Mouse (Mus musculus) c-Kit-negative CD71-positive TER-119-positive erythroid progenitor cells, embryonic 14.5 days (primary cell): Measurements from ENCODE around the gene Espn.

ENCODE experiments used
- DNase-seq: peaks from one replicate; pipeline ENCODE4 v3.0.0-alpha.2; 2013; ENCODE audit warnings: low read depth, low spot score

The Espn gene

DNA sequence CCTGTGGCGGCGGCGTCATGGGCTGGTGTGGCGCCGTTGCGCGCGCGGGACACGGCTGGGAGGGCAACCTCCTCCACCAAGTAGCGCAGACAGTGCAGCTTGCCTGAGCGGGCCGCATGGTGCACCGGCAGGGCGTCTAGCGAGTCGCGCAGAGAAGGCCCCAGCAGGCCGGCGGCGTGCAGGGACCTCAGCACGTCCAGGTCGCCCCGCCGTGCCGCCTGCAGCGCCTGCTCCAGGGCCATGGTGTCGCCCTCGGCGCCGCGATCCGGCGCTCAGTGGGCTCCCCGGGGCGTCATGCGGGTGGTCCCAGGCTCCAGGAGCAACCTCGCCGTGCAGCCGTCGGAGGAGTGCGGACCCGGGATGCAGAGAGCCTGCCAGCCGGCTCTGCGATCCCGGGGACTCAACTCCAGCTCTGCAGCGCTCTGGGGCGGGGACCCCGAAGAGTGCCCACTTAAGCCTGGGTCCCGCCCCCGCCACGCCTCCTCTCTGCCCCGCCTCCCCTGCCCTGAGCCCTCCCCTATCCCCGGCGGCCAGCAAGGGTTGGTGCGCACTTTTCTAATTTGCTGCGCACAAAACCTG, at the start of gene Espn:
Gene Espn, minus strand, starts transcription at position 406 of the 579 bp plus-strand sequence.
- no peak for DNase-seq

DNA sequence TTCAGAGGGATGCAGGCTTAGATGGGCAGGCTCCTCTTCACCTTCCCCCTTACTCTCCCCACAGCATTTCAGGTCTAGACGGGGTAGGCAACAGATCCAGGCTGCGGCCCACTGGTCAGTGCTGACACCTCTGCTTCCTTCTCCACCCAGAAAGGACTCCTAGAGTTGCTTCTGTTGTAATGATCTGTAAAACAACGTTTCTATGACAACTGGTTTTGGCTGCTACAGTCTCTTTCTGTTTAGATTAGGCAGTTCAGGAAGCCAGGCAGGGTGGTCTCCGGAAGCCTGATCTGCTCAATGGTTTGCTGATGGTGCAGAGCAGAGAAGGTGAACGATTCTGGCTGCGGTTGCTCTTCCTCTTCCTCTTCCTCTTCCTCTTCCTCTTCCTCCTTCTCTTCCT, 49.3 kb upstream of the Espn start:
- no peak for DNase-seq

DNA sequence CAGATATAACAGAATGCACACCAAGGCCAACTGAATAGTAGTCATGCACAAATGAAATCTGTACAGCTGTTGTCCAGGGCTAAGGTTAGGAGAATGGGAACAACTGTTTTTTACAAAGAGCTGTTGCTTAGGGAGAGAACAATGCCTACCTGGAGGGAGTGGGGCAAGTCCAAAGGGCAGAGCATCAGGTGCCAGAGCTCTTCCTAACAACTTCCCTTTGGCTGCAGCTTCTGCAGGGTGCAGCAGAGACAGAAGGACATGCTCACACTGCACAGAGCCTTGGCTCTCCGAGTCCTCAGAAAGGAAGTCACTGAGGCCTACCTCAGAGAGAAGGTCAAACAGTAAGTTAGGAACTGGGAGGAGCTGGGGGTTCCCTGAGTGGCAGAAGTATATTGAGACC, 47.4 kb upstream of the Espn start:
- no peak for DNase-seq

DNA sequence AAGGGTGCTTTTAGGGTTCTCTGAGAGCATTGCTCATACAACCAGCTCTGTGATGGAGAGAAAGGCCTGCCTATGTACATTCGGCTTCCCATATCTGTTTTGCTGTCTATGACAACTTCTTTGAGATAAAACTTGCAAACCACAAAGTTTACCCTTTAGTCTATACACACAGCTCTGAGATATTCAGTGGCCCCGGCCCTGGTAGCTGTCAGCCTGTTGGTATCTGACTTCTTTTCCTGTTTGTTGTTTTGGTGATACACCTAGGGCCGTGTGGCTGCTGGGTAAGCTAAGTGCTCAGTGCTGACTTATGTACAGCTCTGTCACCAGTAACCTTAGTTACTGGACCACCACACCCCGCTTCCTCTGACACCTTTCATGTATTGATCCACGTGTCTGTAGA, 45.4 kb upstream of the Espn start:
- DNase-seq: no peak

DNA sequence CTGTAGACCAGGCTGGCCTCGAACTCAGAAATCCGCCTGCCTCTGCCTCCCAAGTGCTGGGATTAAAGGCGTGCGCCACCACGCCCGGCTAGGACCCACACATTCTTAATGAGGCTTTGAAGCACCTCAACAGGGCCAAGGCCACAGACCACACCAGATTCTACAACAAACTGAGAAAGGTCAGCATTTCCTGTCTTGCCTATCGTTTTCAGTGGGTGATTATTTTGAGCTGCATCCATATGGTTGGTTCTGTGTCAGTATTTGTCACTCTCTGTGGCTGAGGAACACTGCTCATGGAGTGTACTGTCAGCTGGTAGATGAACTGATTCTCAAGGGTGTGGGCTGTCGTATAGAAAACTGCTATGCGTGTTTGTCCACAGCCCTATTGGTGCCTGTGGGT, 44.1 kb upstream of the Espn start:
- DNase-seq: no peak

DNA sequence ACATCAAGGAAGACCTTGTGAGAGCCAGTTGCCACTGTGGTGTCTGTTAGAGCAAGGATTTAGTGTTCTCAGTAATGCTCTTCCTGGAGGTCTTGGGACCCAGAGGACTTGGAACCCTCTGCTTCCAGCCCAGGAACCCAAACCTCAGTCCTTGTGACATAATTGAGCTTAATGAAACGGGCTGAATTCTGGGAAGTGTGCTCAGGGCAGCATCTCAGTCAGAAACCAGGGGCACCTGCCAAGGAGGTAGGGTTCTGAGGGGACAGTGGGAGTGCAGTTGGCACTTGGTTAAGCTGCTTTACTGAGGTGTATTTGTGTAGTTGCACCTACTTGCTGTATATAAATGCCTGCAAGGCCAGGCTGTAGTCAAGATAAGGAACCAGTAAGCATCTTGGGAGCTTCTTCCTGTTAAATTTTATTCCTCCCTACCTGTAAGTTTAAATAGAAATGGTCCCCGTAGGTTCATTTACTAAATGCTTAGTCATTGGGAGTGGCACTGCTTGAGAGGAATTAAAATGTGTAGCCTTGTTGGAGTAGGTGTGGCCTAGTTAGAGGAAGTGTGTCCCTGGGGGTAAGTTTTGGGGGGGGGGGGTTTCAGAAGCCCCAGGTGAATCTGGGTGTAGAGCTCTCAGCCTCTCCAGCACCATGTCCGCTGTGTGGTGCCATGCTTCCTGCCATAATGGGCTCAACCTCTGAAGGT, 42.5 kb upstream of the Espn start:
- no peak for DNase-seq

DNA sequence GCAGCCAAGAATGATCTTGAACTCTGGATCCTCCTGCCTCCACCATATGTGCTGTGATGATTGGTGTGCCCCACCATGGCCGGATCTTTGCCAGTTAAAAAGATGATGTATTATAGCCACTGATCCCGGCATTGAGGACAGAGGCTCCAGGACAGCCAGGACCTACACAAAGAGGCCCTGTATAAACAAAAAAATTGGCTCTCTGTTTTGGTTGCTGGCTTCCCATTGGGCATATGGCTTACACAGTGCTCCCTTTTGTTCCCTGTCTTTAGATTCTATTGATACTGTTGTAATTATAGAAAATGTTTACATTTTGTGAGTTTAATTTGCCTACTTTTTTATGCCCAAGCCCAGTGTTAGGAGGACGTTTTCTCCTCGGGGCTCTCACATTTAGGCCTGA, 40.4 kb upstream of the Espn start:
- no peak for DNase-seq

DNA sequence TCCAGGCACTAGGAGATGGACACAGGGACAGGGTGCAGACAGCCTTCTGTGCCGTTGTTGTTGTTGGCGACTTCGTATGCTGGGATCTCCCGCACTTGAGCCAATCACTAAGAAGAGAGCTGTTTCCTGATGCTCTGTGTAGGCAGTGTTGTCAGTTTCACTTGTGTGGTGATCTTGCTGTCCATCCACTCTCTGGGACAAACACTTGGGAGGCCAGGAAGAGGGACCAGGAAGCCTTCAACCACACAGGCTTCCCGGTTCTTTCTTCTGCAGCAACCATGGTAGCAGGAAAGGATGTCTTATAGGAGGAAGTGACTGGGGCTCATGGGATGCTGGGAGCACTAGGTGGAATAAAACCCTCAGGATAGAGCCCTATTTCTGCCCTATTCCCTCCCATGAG, 38.5 kb upstream of the Espn start:
- no peak for DNase-seq

DNA sequence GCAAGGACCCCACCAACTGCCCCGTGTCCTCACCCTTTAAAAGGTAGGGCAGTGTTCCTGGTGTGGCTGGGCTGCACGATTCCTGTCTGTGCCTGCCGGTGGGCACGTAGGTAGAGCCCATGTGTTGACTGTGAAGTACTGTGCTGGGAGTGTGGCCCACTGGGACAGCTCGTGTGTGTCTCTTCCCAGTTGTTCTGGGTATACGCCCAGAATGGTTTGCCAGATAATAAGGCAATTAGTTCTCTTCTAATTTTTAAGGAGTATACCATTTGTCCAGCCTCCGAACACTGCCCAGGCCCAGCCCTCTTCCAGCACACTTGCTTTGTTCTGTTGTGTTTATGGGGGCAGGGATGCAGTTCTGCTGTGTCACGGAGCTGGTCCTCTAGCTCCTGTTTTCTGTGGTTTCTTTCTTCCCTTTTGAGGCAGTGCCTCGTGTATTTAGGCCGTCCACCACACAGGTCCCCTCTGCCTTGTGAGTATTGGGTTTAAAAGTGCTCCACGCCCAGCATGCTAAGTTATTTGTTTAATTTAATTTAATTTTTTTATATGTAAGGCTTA, 38.0 kb upstream of the Espn start:
- no peak for DNase-seq

DNA sequence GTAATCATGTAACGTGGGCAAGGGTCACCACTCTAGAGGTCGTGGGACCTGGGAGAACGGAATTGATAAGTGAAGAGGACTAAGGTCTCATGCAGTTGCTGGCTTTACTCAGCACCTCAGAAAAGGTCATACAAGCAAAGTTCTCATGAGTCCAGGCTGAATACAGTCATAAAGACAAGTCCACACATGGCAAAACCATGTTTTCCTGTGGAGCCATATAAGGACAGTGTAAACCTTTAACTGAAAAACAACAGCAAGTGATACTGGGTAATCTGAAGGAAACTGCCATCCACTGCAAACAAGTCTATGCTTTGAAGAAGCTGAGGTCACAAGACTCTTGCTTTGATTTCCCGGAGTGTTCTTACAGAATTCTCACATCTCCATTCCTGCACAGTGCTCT, 37.5 kb upstream of the Espn start:
- DNase-seq: no peak

DNA sequence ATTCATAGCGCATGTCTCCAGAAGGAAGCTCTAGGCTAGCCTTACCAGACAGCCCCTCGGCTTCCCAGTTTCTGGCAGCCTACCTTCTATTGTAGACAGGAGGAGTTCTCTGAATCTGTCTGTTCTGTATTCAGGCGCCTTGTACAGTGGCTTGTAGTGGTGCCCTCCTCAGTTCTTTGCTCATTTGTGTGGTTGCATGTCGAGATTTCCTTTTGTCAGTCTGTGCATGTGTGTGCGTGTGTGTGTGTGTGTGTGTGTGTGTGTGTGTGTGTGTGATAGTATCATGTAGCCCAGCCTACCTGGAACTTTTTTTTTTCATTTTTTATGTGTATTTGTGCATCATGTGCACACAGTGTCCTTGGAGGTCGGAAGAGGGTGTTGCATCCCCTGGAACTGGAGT, 36.9 kb upstream of the Espn start:
- DNase-seq: no peak

DNA sequence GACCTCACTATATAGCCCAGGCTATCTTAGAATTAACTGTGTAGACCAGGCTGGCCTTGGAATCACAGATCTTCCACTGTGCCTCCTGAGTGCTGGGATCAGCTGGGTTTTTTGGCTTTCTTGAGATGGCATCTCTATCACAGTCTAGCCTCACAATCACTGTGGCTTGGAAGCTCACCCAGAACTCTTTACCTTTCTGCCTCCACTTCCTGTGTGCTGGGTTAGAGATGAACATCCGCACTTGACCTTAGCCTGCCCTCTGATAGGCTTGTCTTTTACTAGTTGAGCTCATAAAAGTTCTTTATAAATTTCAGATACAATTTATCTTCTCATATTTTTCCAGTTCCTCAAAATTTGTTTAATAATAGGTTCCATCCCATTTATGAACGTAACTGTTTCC, 36.5 kb upstream of the Espn start:
- DNase-seq: no peak

DNA sequence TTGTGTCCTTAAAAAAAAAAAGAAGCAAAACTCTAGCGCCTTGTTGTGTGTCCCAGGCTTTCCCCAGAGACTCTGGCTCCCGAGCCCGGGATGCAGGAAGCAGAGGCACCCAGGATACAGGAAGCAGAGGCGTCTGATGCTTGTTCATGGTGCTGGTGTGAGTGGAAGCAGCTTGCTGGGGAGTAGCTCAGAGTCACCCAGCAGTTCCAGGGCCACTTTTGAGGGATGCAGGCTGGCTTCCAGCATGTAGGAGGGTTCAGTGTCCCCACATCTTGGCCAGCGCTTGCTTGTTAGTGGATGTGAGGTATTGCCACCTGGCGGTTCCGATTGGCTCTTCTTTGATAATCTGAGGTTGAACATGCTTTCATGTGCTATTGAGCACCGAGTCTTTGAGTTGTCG, 35.0 kb upstream of the Espn start:
- no peak for DNase-seq

DNA sequence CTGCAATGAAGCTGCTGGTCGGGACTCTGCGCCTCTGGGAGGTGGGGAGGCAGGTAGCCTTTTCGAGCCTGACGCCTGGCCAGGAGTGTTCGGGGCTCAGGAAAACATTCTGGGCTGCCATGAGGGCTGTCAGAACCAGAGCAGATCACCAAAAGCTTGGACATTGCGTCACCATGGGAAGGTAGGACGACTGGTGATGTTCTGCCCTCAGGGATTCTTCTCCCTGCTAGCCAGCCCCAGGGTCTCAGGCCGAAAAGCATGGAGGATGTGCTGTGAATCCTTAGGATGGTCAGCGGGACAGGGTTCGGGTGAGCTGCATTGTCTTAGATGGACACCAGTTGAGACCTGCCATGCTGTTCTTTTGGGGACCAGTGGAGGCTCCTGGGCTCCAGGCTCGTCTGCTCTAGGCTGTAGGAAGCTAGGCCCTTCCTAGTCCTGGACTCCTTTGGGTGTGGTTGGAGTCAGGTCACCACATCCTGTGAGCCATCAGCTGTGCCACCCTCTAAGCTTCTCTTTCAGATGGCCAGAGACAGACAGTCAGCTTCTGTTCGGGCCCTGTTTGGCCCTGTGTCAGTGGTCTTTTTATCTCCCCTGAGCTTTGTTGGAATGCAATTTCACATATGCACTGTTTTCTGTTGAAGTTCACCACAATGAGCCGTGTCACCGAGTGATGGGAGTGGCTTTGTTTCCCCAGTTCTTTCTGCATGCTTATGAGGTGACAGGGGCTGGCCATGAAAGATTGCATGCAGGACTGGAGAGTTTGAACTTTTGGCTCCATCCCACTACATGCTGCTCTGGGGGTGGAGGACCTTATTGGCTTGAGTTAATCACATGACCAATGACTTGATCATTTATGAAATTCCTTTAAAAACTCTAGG, 34.3 kb upstream of the Espn start:
- DNase-seq: no peak

DNA sequence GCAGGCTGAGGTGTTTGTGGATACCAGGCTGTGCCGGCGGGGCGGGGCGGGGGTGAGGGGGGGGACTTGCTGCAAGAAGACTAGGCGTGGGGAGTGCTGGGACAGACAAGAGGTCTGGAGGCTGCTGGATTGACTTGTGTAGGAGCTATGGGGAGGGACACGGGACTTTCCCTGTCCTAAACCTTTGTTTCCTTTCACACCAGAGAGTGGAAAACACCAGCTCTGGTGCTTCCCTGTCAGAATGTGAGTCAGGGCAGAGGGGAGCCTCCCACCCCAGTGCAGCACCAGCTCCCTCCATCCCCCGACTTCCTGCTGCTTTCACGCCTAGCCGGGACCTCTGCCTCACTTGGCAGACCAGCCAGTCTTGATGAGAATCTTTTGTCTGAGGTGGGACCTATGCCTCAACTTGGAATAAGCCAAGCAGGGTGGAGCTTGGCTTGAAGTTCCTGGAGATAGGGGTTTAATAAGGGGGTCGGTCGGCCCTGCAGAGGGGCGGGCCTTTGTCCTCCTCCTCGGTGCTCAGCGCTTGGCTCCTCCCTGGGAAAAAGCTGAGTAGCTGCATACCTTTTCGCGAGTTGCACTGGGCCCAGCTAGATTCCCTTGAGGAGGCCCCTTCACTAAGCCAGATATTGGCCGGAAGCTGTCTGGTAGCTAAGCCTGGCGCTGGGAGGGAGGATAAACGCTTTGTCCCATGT, 33.5 kb upstream of the Espn start:
- no peak for DNase-seq

DNA sequence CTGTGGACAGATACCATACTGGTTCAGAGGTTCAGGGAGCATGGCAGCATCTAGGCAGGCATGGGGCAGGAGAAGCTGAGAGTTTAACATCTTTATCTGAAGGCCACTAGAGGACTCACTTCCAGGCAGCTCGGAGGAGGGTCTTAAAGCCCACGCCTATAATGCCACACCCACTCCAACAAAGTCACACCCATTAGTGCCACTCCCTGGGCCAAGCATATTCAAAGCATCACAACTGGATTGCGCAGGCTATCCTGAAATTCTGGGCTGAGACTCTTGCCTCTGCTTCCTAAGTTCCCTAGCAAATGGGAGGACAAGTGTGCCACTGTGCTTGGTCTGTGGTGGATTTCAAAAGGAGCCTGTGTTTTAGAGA, 33.0 kb upstream of the Espn start:
- no peak for DNase-seq

DNA sequence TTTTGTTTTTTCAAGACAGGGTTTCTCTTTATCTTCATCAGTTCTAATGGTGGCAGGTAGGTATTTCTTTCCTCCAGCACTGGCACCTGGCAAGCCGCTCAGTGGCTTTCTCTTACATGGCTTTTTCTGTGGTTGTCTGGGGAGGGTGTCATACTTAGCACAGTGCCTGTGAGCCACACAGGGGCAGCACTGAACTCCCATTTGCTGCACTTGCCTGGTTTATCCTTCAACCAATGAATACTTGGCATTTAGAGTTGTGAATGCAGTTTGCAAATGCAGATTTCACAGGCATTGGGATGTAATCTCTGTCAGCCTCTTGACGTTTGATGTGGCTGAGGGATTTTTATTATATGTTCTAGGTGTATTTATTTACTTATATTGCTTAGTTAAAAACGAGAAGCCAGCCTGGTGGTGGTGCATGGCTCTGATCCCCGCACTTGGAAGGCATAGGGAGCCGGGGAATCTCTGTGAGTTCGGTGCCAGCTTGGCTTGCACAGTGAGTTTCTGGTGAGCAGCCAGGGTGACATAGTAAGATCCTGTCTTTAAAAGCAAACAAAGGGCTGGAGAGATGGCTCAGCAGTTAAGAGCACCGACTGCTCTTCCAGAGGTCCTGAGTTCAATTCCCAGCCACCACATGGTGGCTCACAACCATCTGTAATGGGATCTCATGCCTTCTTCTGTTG, 32.3 kb upstream of the Espn start:
- DNase-seq: no peak

DNA sequence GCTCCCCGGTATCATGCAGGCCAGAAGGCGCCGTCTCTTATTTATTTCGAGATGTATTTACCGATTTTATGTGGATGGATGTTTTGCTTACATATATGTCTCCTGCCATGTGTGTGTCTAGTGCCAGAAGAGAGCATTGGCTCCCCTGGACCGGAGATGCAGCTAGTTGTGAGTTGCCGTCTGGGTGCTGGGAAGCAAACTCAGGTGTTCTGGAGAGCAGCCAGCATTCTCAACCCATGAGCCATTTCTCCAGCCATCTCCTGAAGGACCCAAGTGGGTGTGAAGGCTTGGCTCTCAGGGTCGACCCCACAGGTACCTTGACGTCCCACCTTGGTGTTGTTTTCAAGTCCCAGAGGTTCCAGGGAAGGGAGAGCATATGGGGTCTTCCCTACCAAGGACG, 30.0 kb upstream of the Espn start:
- DNase-seq: no peak

DNA sequence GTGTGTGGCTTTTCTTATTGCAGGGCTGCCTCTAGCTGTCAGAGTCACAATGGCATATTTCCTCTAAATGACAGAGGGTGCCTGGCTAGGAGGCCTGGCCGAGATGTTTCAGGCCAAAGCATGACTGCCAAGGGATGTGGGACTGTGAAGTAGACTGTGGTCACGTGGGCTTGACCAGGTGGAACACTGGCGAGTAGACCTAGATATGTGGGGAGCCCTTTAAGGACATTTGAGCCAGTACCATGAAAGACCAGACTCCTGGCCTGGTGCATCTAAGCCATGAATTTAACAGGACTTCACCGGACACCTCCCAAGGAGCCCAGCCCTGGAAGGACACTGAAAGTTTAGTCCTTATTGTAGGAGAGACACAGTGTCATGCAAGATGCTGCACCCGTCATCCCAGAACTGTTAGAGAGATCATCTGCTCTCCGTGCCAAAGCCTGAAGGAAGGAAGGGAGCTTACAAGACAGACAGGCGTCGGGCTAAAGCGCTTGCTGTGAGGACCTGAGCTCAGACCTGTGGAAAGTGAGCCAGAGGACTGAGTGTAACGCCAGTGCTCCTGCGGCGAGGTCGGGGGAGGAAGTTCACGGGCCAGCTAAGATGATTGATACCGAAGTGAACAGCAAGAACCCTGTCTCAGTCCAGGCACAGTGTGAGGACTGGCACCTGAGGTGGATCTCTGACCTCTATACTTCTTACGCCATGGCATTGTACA, 27.9 kb upstream of the Espn start:
- no peak for DNase-seq

DNA sequence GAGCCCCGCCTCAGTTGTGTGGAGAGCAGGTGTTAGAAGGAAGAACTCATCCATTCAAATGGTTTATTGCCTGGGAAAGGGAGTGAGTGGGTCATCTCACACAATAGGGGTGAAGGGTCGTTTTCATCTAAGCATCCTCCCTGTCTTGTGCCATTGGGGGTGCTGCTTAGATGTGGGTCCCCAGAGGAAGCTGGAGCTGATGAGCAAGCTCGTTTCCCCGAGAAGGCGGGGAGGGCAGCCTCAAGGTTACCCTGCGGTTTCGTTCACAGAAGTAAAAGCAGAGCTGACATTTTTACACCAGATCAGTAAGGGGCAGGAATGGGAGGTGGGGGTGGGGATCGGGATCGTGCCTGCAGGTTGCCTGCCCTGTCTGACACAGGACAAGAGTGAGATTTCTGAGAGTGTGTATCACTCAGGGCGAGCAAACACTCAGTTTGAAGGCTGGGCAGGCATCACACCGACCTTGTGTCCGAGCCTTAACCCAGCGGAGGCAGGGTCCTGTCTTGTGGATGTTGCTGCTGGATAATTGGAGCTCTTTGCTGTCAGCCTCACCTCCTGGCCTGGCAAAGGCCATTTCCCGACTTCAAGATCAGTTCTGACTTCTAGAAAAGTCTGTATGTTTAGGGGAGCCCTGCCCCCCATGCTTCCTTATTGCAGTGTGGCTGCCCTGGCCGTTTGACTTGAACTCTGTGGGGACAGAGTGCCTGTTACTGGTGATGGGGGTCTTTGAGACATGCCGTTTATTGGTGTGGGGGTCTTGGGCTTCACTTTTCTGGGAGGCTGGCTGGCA, 26.9 kb upstream of the Espn start:
- DNase-seq: no peak
